Mouse (Mus musculus): ENCODE data around the gene Ralgps2.

- TF ChIP-seq CTCF (IDR thresholded peaks at IDR 0.05; ENCODE audit: borderline replicate concordance, extremely low read depth, insufficient read depth, insufficient read length), result no peak
- TF ChIP-seq POLR2A (IDR thresholded peaks at IDR 0.05; ENCODE audit: borderline replicate concordance, extremely low read depth, insufficient read depth, insufficient read length, poor library complexity, severe bottlenecking), result no peak
Measured at GRCm38 (mm10) chr1:156978656-156979055, 39.2 kb upstream of the Ralgps2 start.

Measured in brain, embryonic 14.5 days (tissue).